Mouse (Mus musculus) bone marrow, adult 2 months (tissue): ENCODE results near the gene Cfap77.

ENCODE experiments used
- CTCF ChIP-seq: fragments of 200-500 bp; IDR thresholded peaks from 2 replicates; pipeline ENCODE4 v1.5.1; 2011; ENCODE audit warnings: low read length, control low read depth; ENCODE audit not compliant: control insufficient read depth, insufficient read depth
- POLR2A ChIP-seq: fragments of 200-500 bp; IDR thresholded peaks from 2 replicates; pipeline ENCODE4 v1.6.1; 2011; ENCODE audit warnings: low read depth, mild to moderate bottlenecking, control low read depth, low read length, borderline replicate concordance; ENCODE audit not compliant: control insufficient read depth

DNA sequence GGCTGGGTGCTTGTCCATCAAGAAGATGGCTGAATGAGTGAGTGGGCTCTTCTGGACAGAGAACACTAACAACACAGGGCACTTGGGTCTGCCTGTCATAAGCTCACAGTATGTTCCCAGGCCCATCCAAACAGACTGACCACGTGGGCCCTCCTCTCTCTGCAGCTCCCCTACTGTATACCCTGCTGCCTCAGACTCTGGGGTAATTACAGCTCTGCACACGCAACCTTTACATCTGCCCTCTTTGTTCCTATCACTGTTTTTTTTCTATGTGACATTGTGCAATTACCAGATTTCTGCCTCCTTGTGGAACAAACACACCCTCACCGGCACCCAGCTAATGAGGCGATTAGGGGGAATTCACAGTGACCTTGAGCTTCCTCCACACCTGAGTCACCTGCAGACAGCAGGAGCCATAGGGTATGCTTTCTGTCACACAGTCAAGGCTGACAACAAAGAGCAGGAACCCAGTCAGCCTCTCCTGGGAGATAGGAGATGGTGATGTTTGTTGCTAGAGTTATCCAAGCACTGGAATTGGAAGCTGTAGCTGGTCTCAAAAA is 157.4 kb downstream of the Cfap77 start:
- no peak for TF ChIP-seq POLR2A
- no peak for TF ChIP-seq CTCF
